Mouse (Mus musculus) stomach, postnatal 0 days (tissue): ENCODE results near the gene Rangap1.

Source experiments
- CTCF ChIP-seq: IDR thresholded peaks from 2 replicates; pipeline ENCODE4 v1.5.1; 2016; ENCODE audit warnings: antibody characterized with exemption, low read depth, mild to moderate bottlenecking, moderate library complexity
- EP300 ChIP-seq: optimal IDR thresholded peaks from 2 replicates; pipeline ENCODE3; 2016; ENCODE audit warnings: antibody characterized with exemption

DNA sequence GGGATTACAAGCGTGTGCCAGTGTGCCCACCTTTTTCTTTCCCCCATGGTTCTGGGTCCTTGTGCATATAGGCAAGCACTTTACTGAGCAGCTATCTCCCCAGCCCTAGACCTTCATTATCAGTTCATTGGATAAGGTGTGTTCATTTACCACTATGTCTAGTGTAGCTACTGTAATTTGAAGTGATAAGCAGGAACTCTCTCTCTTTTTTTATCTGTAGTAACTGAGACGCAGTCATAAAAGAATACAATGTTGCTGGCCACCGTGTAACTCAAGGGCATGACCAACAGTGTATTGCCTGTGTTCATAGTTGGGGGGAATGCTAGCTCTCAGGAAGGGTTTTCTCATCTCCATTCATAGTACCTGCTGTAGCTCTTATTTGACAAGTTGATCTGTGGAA is 14.2 kb upstream of the Rangap1 start:
- no peak for TF ChIP-seq CTCF
- TF ChIP-seq EP300 = no peak
